Mouse (Mus musculus) thymus, adult 2 months (tissue): ENCODE data around the gene Plk2.

ENCODE experiments used
- CTCF ChIP-seq: fragments of 200-500 bp; IDR thresholded peaks from 2 replicates; pipeline ENCODE4 v1.5.1; 2012; ENCODE audit warnings: mild to moderate bottlenecking, control low read depth, low read length, moderate library complexity, borderline replicate concordance; ENCODE audit not compliant: control insufficient read depth, poor library complexity, insufficient read depth; ENCODE audit errors: extremely low read depth
- POLR2A ChIP-seq: fragments of 200-500 bp; IDR thresholded peaks from 2 replicates; pipeline ENCODE4 v1.6.1; 2012; ENCODE audit warnings: mild to moderate bottlenecking, low read length, control low read depth, moderate library complexity; ENCODE audit not compliant: control insufficient read depth, poor library complexity, insufficient read depth; ENCODE audit errors: extremely low read depth

- no peak for TF ChIP-seq CTCF
- no peak for TF ChIP-seq POLR2A
Observed at GRCm38 (mm10) chr13:110450056-110450455, 55.2 kb downstream of the Plk2 start.
